Mouse (Mus musculus): ENCODE data around the gene AC134908.4. TPM values are rescaled to one million over a fixed set of nuclear protein-coding genes. Genes with fewer than 3 reads are reported as not detected.

Gene AC134908.4
- total RNA-seq, 1 experiment, result not detected

DNA sequence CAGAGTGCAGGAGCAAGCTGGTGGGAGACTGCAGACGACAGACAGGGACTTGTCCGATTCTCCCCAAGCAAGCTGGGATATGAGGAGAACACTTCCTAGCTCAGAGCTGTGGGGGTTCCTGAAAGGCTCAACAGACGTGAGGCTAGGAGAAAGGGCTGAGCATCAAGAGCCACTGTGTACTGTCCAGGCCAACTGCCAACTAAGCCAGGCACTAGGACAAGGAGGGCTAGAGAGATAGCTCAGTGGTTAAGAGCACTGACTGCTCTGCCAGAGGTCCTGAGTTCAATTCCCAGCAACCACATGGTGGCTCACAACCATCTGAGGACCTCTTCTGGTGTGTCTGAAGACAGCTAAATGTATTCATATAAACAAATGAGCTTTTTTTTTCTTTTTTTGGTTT lies 47.0 kb upstream of the AC134908.4 start:
- DNase-seq (ENCODE audit: low read depth, low spot score), result no peak
- H3K36me3 ChIP-seq (ENCODE audit: control insufficient read depth, insufficient read depth, low read length, poor library complexity, severe bottlenecking), result peaks cover 49% of the 10 kb centered on the region
- no peak for TF ChIP-seq MAFK (IDR thresholded peaks at IDR 0.05; ENCODE audit: insufficient read depth, low read depth, low read length)
- no peak overlapping the region for H3K9ac ChIP-seq (ENCODE audit: insufficient read depth, low read depth, low read length, poor library complexity, severe bottlenecking)
- no peak overlapping the region for H3K27ac ChIP-seq (ENCODE audit: insufficient read depth, low read depth, low read length, poor library complexity, severe bottlenecking)
- in situ Hi-C loops (cut with MboI; ENCODE audit: low sequenced_read_pairs in 2 of 2, unreplicated experiment in 2 of 2), result no loop called here
- H3K4me1 ChIP-seq (ENCODE audit: control insufficient read depth in 2 of 2, insufficient read depth in 2 of 2, low read length in 2 of 2, poor library complexity in 1 of 2), result peaks cover 2 to 9% of the 10 kb centered on the region in 2 experiments; a peak in 1 of 4 replicates
- H3K4me3 ChIP-seq (ENCODE audit: insufficient read depth in 1 of 2, low read depth in 1 of 2, low read length in 2 of 2, poor library complexity in 1 of 2, severe bottlenecking in 1 of 2), result no peak overlapping the region
- no peaks in the 10 kb centered on the region for H3K9me3 ChIP-seq (ENCODE audit: control insufficient read depth, insufficient read depth, low read depth, low read length)

- Histone ChIP-seq H3K36me3 (ENCODE audit: control insufficient read depth, insufficient read depth, low read length, poor library complexity, severe bottlenecking) (peaks cover 49% of the 10 kb centered on the region), H3K27ac (ENCODE audit: insufficient read depth, low read depth, low read length, poor library complexity, severe bottlenecking) (no peak within 1 kb of the TSS), H3K4me3 (ENCODE audit: insufficient read depth in 1 of 2, low read depth in 1 of 2, low read length in 2 of 2, poor library complexity in 1 of 2, severe bottlenecking in 1 of 2) (no peak within 1 kb of the TSS), H3K9me3 (ENCODE audit: control insufficient read depth, insufficient read depth, low read depth, low read length) (no peaks in the 10 kb centered on the region), H3K9ac (ENCODE audit: insufficient read depth, low read depth, low read length, poor library complexity, severe bottlenecking) (no peak within 1 kb of the TSS), H3K4me1 (ENCODE audit: control insufficient read depth in 2 of 2, insufficient read depth in 2 of 2, low read length in 2 of 2, poor library complexity in 1 of 2) (peaks cover 2 to 14% of the 10 kb centered on the region in 2 experiments; a peak in 1 of 4 replicates)
- TF ChIP-seq CHD2 (IDR thresholded peaks at IDR 0.05; ENCODE audit: low read depth, low read length), result no peak
- no peak for TF ChIP-seq ZNF384 (IDR thresholded peaks at IDR 0.05; ENCODE audit: low read depth, low read length)
- TF ChIP-seq ZC3H11A (IDR thresholded peaks at IDR 0.05; ENCODE audit: borderline replicate concordance, low read depth, low read length), result no peak
- TF ChIP-seq MAFK (IDR thresholded peaks at IDR 0.05; ENCODE audit: insufficient read depth, low read depth, low read length), result no peak
- TF ChIP-seq HCFC1 (IDR thresholded peaks at IDR 0.05; ENCODE audit: borderline replicate concordance, insufficient read depth, low read length), result no peak
- no peak for DNase-seq (ENCODE audit: low read depth, low spot score)
- in situ Hi-C loops (cut with MboI; ENCODE audit: low sequenced_read_pairs in 2 of 2, unreplicated experiment in 2 of 2), result no loop called here
Observed at GRCm38 (mm10) chr17:25841117-25841880, 45.8 kb upstream of the AC134908.4 start, which contains the start of gene Gm20683. Gene Gm20683, minus strand, starts transcription at chr17:25841763.

DNA sequence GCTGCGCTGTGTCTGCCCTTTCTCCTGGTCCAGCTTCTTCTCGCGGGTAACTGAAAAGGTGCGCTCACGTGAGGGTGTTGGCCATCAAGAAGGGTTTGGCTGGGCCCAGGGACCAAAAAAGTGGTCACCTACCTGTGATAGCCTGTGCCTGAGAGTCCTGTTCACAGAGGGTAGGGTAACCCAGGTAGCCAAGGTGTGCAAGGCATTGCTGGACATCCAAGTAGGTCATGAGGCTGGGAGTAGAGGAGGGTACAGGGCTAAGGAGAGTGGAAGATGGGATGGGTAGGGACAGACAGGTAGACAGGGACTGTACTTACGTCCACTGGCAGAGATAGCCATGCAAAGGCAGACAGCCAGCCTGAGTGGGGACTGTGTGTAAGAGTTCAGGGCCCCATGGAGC lies 45.1 kb upstream of the AC134908.4 start:
- no peak overlapping the region for H3K4me3 ChIP-seq (ENCODE audit: insufficient read depth in 1 of 2, low read depth in 1 of 2, low read length in 2 of 2, poor library complexity in 1 of 2, severe bottlenecking in 1 of 2)
- no peak for DNase-seq (ENCODE audit: low read depth, low spot score)
- peaks cover 47% of the 10 kb centered on the region for H3K36me3 ChIP-seq (ENCODE audit: control insufficient read depth, insufficient read depth, low read length, poor library complexity, severe bottlenecking)
- H3K9ac ChIP-seq (ENCODE audit: insufficient read depth, low read depth, low read length, poor library complexity, severe bottlenecking), result no peak overlapping the region
- in situ Hi-C loops (cut with MboI; ENCODE audit: low sequenced_read_pairs in 2 of 2, unreplicated experiment in 2 of 2), result no loop called here
- no peak for TF ChIP-seq HCFC1 (IDR thresholded peaks at IDR 0.05; ENCODE audit: borderline replicate concordance, insufficient read depth, low read length)
- no peak for TF ChIP-seq MAFK (IDR thresholded peaks at IDR 0.05; ENCODE audit: insufficient read depth, low read depth, low read length)
- TF ChIP-seq ZNF384 (IDR thresholded peaks at IDR 0.05; ENCODE audit: low read depth, low read length), result no peak
- no peak for TF ChIP-seq ZC3H11A (IDR thresholded peaks at IDR 0.05; ENCODE audit: borderline replicate concordance, low read depth, low read length)
- no peak for TF ChIP-seq CHD2 (IDR thresholded peaks at IDR 0.05; ENCODE audit: low read depth, low read length)
- peaks cover 2 to 16% of the 10 kb centered on the region in 2 experiments; a peak in 1 of 4 replicates for H3K4me1 ChIP-seq (ENCODE audit: control insufficient read depth in 2 of 2, insufficient read depth in 2 of 2, low read length in 2 of 2, poor library complexity in 1 of 2)
- no peak overlapping the region for H3K27ac ChIP-seq (ENCODE audit: insufficient read depth, low read depth, low read length, poor library complexity, severe bottlenecking)
- H3K9me3 ChIP-seq (ENCODE audit: control insufficient read depth, insufficient read depth, low read depth, low read length), result no peaks in the 10 kb centered on the region

GRCm38 (mm10) chr17:25839455-25840235 lies 44.2 kb upstream of the AC134908.4 start:
- DNase-seq (ENCODE audit: low read depth, low spot score), result no peak
- no peak overlapping the region for H3K9ac ChIP-seq (ENCODE audit: insufficient read depth, low read depth, low read length, poor library complexity, severe bottlenecking)
- H3K27ac ChIP-seq (ENCODE audit: insufficient read depth, low read depth, low read length, poor library complexity, severe bottlenecking), result no peak overlapping the region
- H3K36me3 ChIP-seq (ENCODE audit: control insufficient read depth, insufficient read depth, low read length, poor library complexity, severe bottlenecking), result peaks cover 55% of the 10 kb centered on the region
- H3K9me3 ChIP-seq (ENCODE audit: control insufficient read depth, insufficient read depth, low read depth, low read length), result no peaks in the 10 kb centered on the region
- H3K4me1 ChIP-seq (ENCODE audit: control insufficient read depth in 2 of 2, insufficient read depth in 2 of 2, low read length in 2 of 2, poor library complexity in 1 of 2), result peaks cover 1 to 23% of the 10 kb centered on the region in 2 experiments; a peak in 1 of 4 replicates
- TF ChIP-seq ZC3H11A (IDR thresholded peaks at IDR 0.05; ENCODE audit: borderline replicate concordance, low read depth, low read length), result no peak
- TF ChIP-seq HCFC1 (IDR thresholded peaks at IDR 0.05; ENCODE audit: borderline replicate concordance, insufficient read depth, low read length), result no peak
- no peak for TF ChIP-seq ZNF384 (IDR thresholded peaks at IDR 0.05; ENCODE audit: low read depth, low read length)
- no peak for TF ChIP-seq CHD2 (IDR thresholded peaks at IDR 0.05; ENCODE audit: low read depth, low read length)
- TF ChIP-seq MAFK (IDR thresholded peaks at IDR 0.05; ENCODE audit: insufficient read depth, low read depth, low read length), result no peak
- H3K4me3 ChIP-seq (ENCODE audit: insufficient read depth in 1 of 2, low read depth in 1 of 2, low read length in 2 of 2, poor library complexity in 1 of 2, severe bottlenecking in 1 of 2), result no peak overlapping the region
- in situ Hi-C loops (cut with MboI; ENCODE audit: low sequenced_read_pairs in 2 of 2, unreplicated experiment in 2 of 2), result no loop called here

All from ES-E14 (cell line).